Mouse (Mus musculus) NIH3T3 (cell line): Measurements from ENCODE around the gene Mypn.

Experiments used
- DNase-seq: peaks from one replicate; pipeline ENCODE4 v3.0.0-alpha.2; 2012; ENCODE audit warnings: low read depth

Mypn gene

GRCm38 (mm10) chr10:63154726-63155125 lies 49.0 kb downstream of the Mypn start:
- no peak for DNase-seq

GRCm38 (mm10) chr10:63154226-63154625 lies 49.5 kb downstream of the Mypn start:
- DNase-seq, result no peak

- peak; percentile 86 for DNase-seq
Measured at GRCm38 (mm10) chr10:63153563-63153962, 50.2 kb downstream of the Mypn start.

- no peak for DNase-seq
Measured at GRCm38 (mm10) chr10:63152358-63152757, 51.4 kb downstream of the Mypn start.

- DNase-seq, result no peak
Measured at GRCm38 (mm10) chr10:63142660-63143059, 61.1 kb downstream of the Mypn start.

GRCm38 (mm10) chr10:63136436-63136835 lies 67.3 kb downstream of the Mypn start:
- no peak for DNase-seq

- no peak for DNase-seq
Measured at GRCm38 (mm10) chr10:63135680-63136079, 68.1 kb downstream of the Mypn start.

- no peak for DNase-seq
Measured at GRCm38 (mm10) chr10:63133326-63133725, 70.4 kb downstream of the Mypn start.

- DNase-seq, result no peak
Measured at GRCm38 (mm10) chr10:63132356-63132755, 71.4 kb downstream of the Mypn start.

GRCm38 (mm10) chr10:63130500-63130899 lies 73.3 kb downstream of the Mypn start:
- DNase-seq, result no peak

GRCm38 (mm10) chr10:63128256-63128655 lies 75.5 kb downstream of the Mypn start:
- DNase-seq, result peak; percentile 24

- no peak for DNase-seq
Measured at GRCm38 (mm10) chr10:63127156-63127555, 76.6 kb downstream of the Mypn start.

- DNase-seq, result no peak
Measured at GRCm38 (mm10) chr10:63126116-63126515, 77.6 kb downstream of the Mypn start.

- DNase-seq, result peak; percentile 38
Measured at GRCm38 (mm10) chr10:63125343-63125742, 78.4 kb downstream of the Mypn start.

- no peak for DNase-seq
Measured at GRCm38 (mm10) chr10:63124016-63124415, 79.7 kb downstream of the Mypn start.

GRCm38 (mm10) chr10:63123141-63123540 lies 80.6 kb downstream of the Mypn start:
- DNase-seq, result no peak

- no peak for DNase-seq
Measured at GRCm38 (mm10) chr10:63122516-63122915, 81.2 kb downstream of the Mypn start.

- DNase-seq, result no peak
Measured at GRCm38 (mm10) chr10:63121961-63122360, 81.8 kb downstream of the Mypn start.

- no peak for DNase-seq
Measured at GRCm38 (mm10) chr10:63119916-63120315, 83.8 kb downstream of the Mypn start.

- no peak for DNase-seq
Measured at GRCm38 (mm10) chr10:63117583-63117982, 86.2 kb downstream of the Mypn start.

GRCm38 (mm10) chr10:63116376-63116775 lies 87.4 kb downstream of the Mypn start:
- DNase-seq, result no peak

- DNase-seq, result no peak
Measured at GRCm38 (mm10) chr10:63115881-63116280, 87.9 kb downstream of the Mypn start.

GRCm38 (mm10) chr10:63113716-63114360 lies 89.9 kb downstream of the Mypn start:
- DNase-seq, result no peak

- peak; percentile 73 for DNase-seq
Measured at GRCm38 (mm10) chr10:63113027-63113604, 90.6 kb downstream of the Mypn start.
